Mouse (Mus musculus) E14TG2a.4 (cell line): ENCODE measurements around the gene Mysm1.

ENCODE experiments used
- H3K27me3 ChIP-seq: 2 replicates; pipeline ENCODE4 v1.6.1; 2014; ENCODE audit warnings: low read length, control low read depth; ENCODE audit not compliant: insufficient read depth
- H3K36me3 ChIP-seq: 2 replicates; pipeline ENCODE4 v1.6.1; 2014; ENCODE audit warnings: low read length, control low read depth; ENCODE audit not compliant: insufficient read depth
- H3K4me1 ChIP-seq: replicated peaks from 2 replicates; pipeline ENCODE4 v1.6.1; 2014; ENCODE audit warnings: low read depth, low read length, control low read depth
- H3K4me3 ChIP-seq: replicated peaks from 2 replicates; pipeline ENCODE4 v1.5.1; 2014; ENCODE audit warnings: mild to moderate bottlenecking, low read length
- H3K9me3 ChIP-seq: 2 replicates; pipeline ENCODE4 v1.6.1; 2014; ENCODE audit warnings: low read length, control low read depth
- CTCF ChIP-seq: conservative IDR thresholded peaks from 2 replicates; pipeline ENCODE4 v1.5.1; 2014; ENCODE audit warnings: low read length
- NANOG ChIP-seq: IDR thresholded peaks from 2 replicates; pipeline ENCODE4 v1.6.1; 2014; ENCODE audit warnings: borderline replicate concordance, low read length, mixed read lengths
- POU5F1 ChIP-seq: IDR thresholded peaks from 2 replicates; pipeline ENCODE4 v1.6.1; 2014; ENCODE audit warnings: low read length, borderline replicate concordance

Mysm1 gene

DNA sequence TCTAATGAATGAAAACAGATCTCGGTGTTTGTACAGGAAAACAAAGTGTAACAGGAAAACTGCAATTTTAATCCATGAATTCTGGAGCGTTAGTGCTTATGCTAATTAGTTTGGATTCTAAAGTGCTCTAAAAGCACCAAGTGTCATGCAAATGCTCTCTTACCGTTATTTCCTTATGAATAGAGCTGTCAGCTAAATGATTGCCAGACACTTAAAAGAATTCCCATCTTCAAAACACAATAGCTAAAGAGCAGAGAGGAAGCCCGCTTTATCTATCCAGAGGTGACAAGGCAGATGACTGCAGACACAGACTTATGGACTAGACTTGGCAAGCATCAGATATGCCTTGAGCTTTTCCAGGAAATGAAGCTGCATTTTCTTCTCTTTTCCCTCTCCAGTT lies 8.8 kb upstream of the Mysm1 start:
- no peaks in the 10 kb centered on the region for H3K36me3 ChIP-seq
- H3K9me3 ChIP-seq, result no peaks in the 10 kb centered on the region
- peaks cover 17% of the 10 kb centered on the region for H3K4me1 ChIP-seq
- peaks cover 7% of the 10 kb centered on the region for H3K27me3 ChIP-seq
- no peak for TF ChIP-seq CTCF
- peak; percentile 85; the same call in 1 of the 2 replicates for TF ChIP-seq NANOG
- no peak for TF ChIP-seq POU5F1
- no peak overlapping the region for H3K4me3 ChIP-seq

DNA sequence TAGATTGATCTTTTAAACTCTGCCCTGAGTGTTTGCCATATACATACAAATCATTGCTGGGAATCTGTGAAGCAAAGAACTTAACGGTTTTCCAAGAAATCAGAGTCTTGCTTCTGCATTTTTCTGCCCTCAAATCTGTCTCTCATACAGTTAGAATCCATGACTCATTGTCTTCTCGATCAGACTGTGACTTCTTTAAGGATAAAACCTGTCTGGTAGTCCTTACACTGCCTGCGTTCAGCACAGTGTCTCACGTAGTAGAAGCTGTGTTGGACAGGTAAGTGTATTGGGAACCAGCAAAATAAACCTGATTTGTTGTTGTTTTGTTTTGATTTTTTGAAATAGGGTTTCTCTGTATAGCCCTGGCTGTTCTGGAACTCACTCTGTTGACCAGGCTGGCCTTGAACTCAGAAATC lies 608 bp upstream of the Mysm1 start:
- TF ChIP-seq NANOG (no peak), CTCF (no peak), POU5F1 (no peak)
- peak overlapping the region; percentile 94 for H3K4me3 ChIP-seq
- no peaks in the 10 kb centered on the region for H3K27me3 ChIP-seq
- peaks cover 26% of the 10 kb centered on the region for H3K4me1 ChIP-seq
- peaks cover 21% of the 10 kb centered on the region for H3K36me3 ChIP-seq
- H3K9me3 ChIP-seq, result no peaks in the 10 kb centered on the region

- TF ChIP-seq POU5F1 (no peak), CTCF (no peak), NANOG (no peak)
- Histone ChIP-seq H3K36me3 (peaks cover 68% of the 10 kb centered on the region), H3K9me3 (no peaks in the 10 kb centered on the region)
These were observed 5.6 kb downstream of the Mysm1 start for GRCm38 (mm10) chr4:94973321-94973720.

DNA sequence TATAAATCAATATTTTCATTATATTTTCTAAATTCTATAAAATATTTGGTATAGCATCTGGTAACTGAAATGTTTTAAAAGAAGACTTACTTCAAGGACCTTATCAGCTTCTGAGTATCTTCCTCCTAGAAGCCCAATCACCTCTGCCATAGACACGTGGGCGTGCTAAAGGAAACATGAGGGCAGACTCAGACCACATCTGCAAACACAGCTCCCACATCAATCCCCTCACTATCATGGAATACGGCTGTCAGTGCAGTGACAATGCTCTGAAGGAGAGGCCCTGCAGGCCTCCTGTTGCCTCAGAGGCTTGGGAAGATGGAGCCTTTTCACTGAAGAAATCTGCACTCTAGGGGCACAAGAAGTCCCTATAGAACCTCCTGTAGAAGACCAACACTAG lies 26.1 kb downstream of the Mysm1 start:
- Histone ChIP-seq H3K27me3 (no peaks in the 10 kb centered on the region), H3K36me3 (peaks cover 87% of the 10 kb centered on the region), H3K4me1 (no peaks in the 10 kb centered on the region; the same call in 1 of the 2 replicates), H3K4me3 (no peak overlapping the region), H3K9me3 (no peaks in the 10 kb centered on the region)
- TF ChIP-seq CTCF (no peak), POU5F1 (no peak), NANOG (no peak)

More at GRCm38 (mm10) chr4:94973321-94973720, 5.6 kb downstream of the Mysm1 start:
- Histone ChIP-seq H3K4me3 (no peak overlapping the region), H3K4me1 (peaks cover 18% of the 10 kb centered on the region), H3K27me3 (no peaks in the 10 kb centered on the region)

- Histone ChIP-seq H3K4me1 (peaks cover 9% of the 10 kb centered on the region), H3K27me3 (no peaks in the 10 kb centered on the region), H3K9me3 (no peaks in the 10 kb centered on the region), H3K36me3 (peaks cover 45% of the 10 kb centered on the region), H3K4me3 (peak overlapping the region; percentile 67)
- TF ChIP-seq CTCF (no peak), NANOG (no peak), POU5F1 (no peak)
These were observed 37.6 kb downstream of the Mysm1 start for GRCm38 (mm10) chr4:94941221-94941855.

DNA sequence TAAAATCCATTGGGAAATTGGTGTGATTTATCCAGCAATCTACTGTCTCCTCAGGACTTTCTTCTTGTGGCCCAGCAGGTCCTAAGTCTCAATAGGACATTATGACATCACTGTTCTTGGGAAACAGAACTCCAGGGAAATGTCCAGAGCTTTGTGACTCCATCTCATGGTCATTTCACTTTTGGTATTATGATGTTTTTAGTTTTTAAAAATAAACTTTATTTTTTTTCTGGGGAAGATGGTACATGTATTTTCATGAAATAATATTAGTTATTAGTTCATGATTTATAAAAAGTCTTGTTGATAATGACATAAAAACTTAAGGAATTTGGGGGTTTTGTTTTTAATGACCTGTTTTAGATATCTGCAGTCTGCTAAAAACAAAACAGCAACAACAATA lies 50.2 kb downstream of the Mysm1 start, which contains the start of gene Eqtn:
TSS of gene Eqtn (minus strand) at position 101 of the 400 bp plus-strand sequence.
- Histone ChIP-seq H3K4me3 (no peak within 1 kb of the TSS), H3K4me1 (no peaks in the 10 kb centered on the region), H3K9me3 (no peaks in the 10 kb centered on the region), H3K36me3 (no peaks in the 10 kb centered on the region), H3K27me3 (no peaks in the 10 kb centered on the region)
- TF ChIP-seq CTCF, result no peak
- TF ChIP-seq POU5F1, result no peak
- no peak for TF ChIP-seq NANOG

- TF ChIP-seq POU5F1 (no peak), NANOG (no peak), CTCF (no peak)
- Histone ChIP-seq H3K27me3 (no peaks in the 10 kb centered on the region), H3K36me3 (no peaks in the 10 kb centered on the region), H3K4me1 (0 out of 2 replicates have a peak, but pooled peaks cover 3% of the 10 kb centered on the region), H3K9me3 (peaks cover 8% of the 10 kb centered on the region), H3K4me3 (no peak overlapping the region)
These were observed 77.1 kb downstream of the Mysm1 start for GRCm38 (mm10) chr4:94901780-94902179.

GRCm38 (mm10) chr4:94900744-94901143 lies 78.2 kb downstream of the Mysm1 start:
- peaks cover 8% of the 10 kb centered on the region for H3K9me3 ChIP-seq
- TF ChIP-seq CTCF, result peak; percentile 65
- no peak for TF ChIP-seq NANOG
- TF ChIP-seq POU5F1, result no peak
- no peaks in the 10 kb centered on the region for H3K27me3 ChIP-seq
- H3K4me3 ChIP-seq, result no peak overlapping the region
- H3K36me3 ChIP-seq, result no peaks in the 10 kb centered on the region
- H3K4me1 ChIP-seq, result 0 out of 2 replicates have a peak, but pooled peaks cover 3% of the 10 kb centered on the region
